Mouse (Mus musculus) hindbrain, embryonic 11.5 days (tissue): ENCODE measurements at regions not wholly inside any gene's neighbourhood (a gene's known extent, or its start where the extent isn't known, plus 50 kb on each side); places are given as distances from the start of the nearest gene placed in this dataset.

ENCODE experiments used
- ATAC-seq: fragments of 200-750 bp; cut with Nextera tagmentation; 2 replicates; pipeline ENCODE4 v1.8.0; 2017; ENCODE audit warnings: mild to moderate bottlenecking, moderate TSS enrichment, moderate library complexity; ENCODE audit not compliant: low FRiP score
- DNase-seq: peaks from one replicate; pipeline ENCODE4 v3.0.0-alpha.2; 2015; ENCODE audit warnings: low spot score
- H3K27ac ChIP-seq: fragments of 300-500 bp; sonication (generic); 2 replicates; pipeline ENCODE4 v1.5.1; 2014; ENCODE audit warnings: mild to moderate bottlenecking, low read depth, low read length
- H3K27me3 ChIP-seq: fragments of 300-500 bp; sonication (generic); 2 replicates; pipeline ENCODE4 v1.6.1; 2014; ENCODE audit warnings: mild to moderate bottlenecking, low read length, moderate library complexity, mixed read lengths; ENCODE audit not compliant: control insufficient read depth, insufficient read depth
- H3K36me3 ChIP-seq: fragments of 300-500 bp; sonication (generic); 2 replicates; pipeline ENCODE4 v1.6.1; 2014; ENCODE audit warnings: mild to moderate bottlenecking, low read length, moderate library complexity, mixed read lengths; ENCODE audit not compliant: control insufficient read depth, insufficient read depth
- H3K4me1 ChIP-seq: fragments of 300-500 bp; sonication (generic); replicated peaks from 2 replicates; pipeline ENCODE4 v1.6.1; 2014; ENCODE audit warnings: low read length, mixed read lengths; ENCODE audit not compliant: control insufficient read depth, insufficient read depth
- H3K4me2 ChIP-seq: fragments of 300-500 bp; sonication (generic); replicated peaks from 2 replicates; pipeline ENCODE4 v1.6.1; 2014; ENCODE audit warnings: mild to moderate bottlenecking, low read depth, low read length
- H3K4me3 ChIP-seq: fragments of 300-500 bp; sonication (generic); 2 replicates; pipeline ENCODE4 v1.5.1; 2014; ENCODE audit warnings: low read depth, low read length
- H3K9ac ChIP-seq: fragments of 300-500 bp; sonication (generic); 2 replicates; pipeline ENCODE4 v1.6.1; 2014; ENCODE audit warnings: low read depth, low read length
- H3K9me3 ChIP-seq: fragments of 300-500 bp; sonication (generic); 2 replicates; pipeline ENCODE4 v1.6.1; 2016; ENCODE audit warnings: low read length; ENCODE audit not compliant: control insufficient read depth
- WGBS: fragments of 180-500 bp; shearing (Covaris S2); extraction: QIAGEN DNeasy Blood & Tissue Kit; methylation state at CpG from one replicate; pipeline ENCODE4 v1.1.7; 2014; 5-methylcytosine and 5-hydroxymethylcytosine counted together

- no peak overlapping the region for H3K4me3 ChIP-seq
- H3K4me1 ChIP-seq: no peaks in the 10 kb centered on the region
- H3K4me2 ChIP-seq: no peak overlapping the region
- no peaks in the 10 kb centered on the region for H3K27me3 ChIP-seq
- H3K9ac ChIP-seq: no peak overlapping the region
- DNase-seq: no peak
- H3K36me3 ChIP-seq: no peaks in the 10 kb centered on the region
- 77% methylated on average over 6 of the region's 6 CpGs for WGBS
- no peaks in the 10 kb centered on the region for H3K9me3 ChIP-seq
- no peak overlapping the region for H3K27ac ChIP-seq
- ATAC-seq: no peak
These were observed 311.7 kb downstream of the Tmem132b start for GRCm38 (mm10) chr5:125843259-125843658.

- Histone ChIP-seq H3K4me1 (no peaks in the 10 kb centered on the region), H3K36me3 (no peaks in the 10 kb centered on the region), H3K27ac (no peak overlapping the region), H3K4me3 (no peak overlapping the region), H3K9ac (no peak overlapping the region), H3K9me3 (no peaks in the 10 kb centered on the region), H3K27me3 (no peaks in the 10 kb centered on the region), H3K4me2 (no peak overlapping the region)
- ATAC-seq (no peak), DNase-seq (no peak)
- 85% methylated on average over 7 of the region's 7 CpGs for WGBS
These were observed 318.1 kb downstream of the Tmem132b start for GRCm38 (mm10) chr5:125849722-125850121.

- ATAC-seq (no peak), DNase-seq (no peak)
- Histone ChIP-seq H3K36me3 (no peaks in the 10 kb centered on the region), H3K9me3 (no peaks in the 10 kb centered on the region), H3K9ac (no peak overlapping the region), H3K27me3 (no peaks in the 10 kb centered on the region), H3K4me1 (no peaks in the 10 kb centered on the region), H3K4me3 (no peak overlapping the region), H3K27ac (no peak overlapping the region), H3K4me2 (no peak overlapping the region)
- WGBS: 87% methylated on average over 9 of the region's 9 CpGs
These were observed 344.7 kb downstream of the Tmem132b start for GRCm38 (mm10) chr5:125876296-125876695.

- Histone ChIP-seq H3K27ac (no peak overlapping the region), H3K36me3 (no peaks in the 10 kb centered on the region), H3K27me3 (no peaks in the 10 kb centered on the region), H3K9ac (no peak overlapping the region), H3K4me1 (no peaks in the 10 kb centered on the region), H3K4me3 (no peak overlapping the region), H3K9me3 (no peaks in the 10 kb centered on the region), H3K4me2 (no peak overlapping the region)
- ATAC-seq (no peak), DNase-seq (no peak)
- 89% methylated on average over 2 of the region's 2 CpGs for WGBS
These were observed 357.3 kb downstream of the Tmem132b start for GRCm38 (mm10) chr5:125888840-125889239.

GRCm38 (mm10) chr5:125893864-125894263, 362.3 kb downstream of the Tmem132b start:
- DNase-seq: no peak
- H3K27me3 ChIP-seq: no peaks in the 10 kb centered on the region
- H3K4me1 ChIP-seq: no peaks in the 10 kb centered on the region
- no peaks in the 10 kb centered on the region for H3K36me3 ChIP-seq
- no peak overlapping the region for H3K27ac ChIP-seq
- H3K9ac ChIP-seq: no peak overlapping the region
- WGBS: 89% methylated on average over 6 of the region's 6 CpGs
- no peak overlapping the region for H3K4me2 ChIP-seq
- no peak for ATAC-seq
- no peak overlapping the region for H3K4me3 ChIP-seq
- no peaks in the 10 kb centered on the region for H3K9me3 ChIP-seq

GRCm38 (mm10) chr5:125902038-125902437, 370.5 kb downstream of the Tmem132b start:
- WGBS: 86% methylated on average over 4 of the region's 4 CpGs
- Histone ChIP-seq H3K27ac (no peak overlapping the region), H3K4me2 (no peak overlapping the region), H3K36me3 (no peaks in the 10 kb centered on the region), H3K4me1 (no peaks in the 10 kb centered on the region), H3K4me3 (no peak overlapping the region), H3K9ac (no peak overlapping the region), H3K9me3 (no peaks in the 10 kb centered on the region), H3K27me3 (no peaks in the 10 kb centered on the region)
- ATAC-seq (no peak), DNase-seq (no peak)

- ATAC-seq (no peak), DNase-seq (no peak)
- H3K27ac ChIP-seq: no peak overlapping the region
- no peaks in the 10 kb centered on the region for H3K9me3 ChIP-seq
- no peaks in the 10 kb centered on the region for H3K4me1 ChIP-seq
- H3K36me3 ChIP-seq: no peaks in the 10 kb centered on the region
- no peak overlapping the region for H3K4me2 ChIP-seq
- no peak overlapping the region for H3K4me3 ChIP-seq
- no peaks in the 10 kb centered on the region for H3K27me3 ChIP-seq
- H3K9ac ChIP-seq: no peak overlapping the region
- 87% methylated on average over 5 of the region's 5 CpGs for WGBS
These were observed 372.9 kb downstream of the Tmem132b start for GRCm38 (mm10) chr5:125904426-125904825.

GRCm38 (mm10) chr5:125907332-125907731, 375.8 kb downstream of the Tmem132b start:
- WGBS: 86% methylated on average over 4 of the region's 4 CpGs
- Histone ChIP-seq H3K27ac (no peak overlapping the region), H3K9ac (no peak overlapping the region), H3K9me3 (no peaks in the 10 kb centered on the region), H3K27me3 (no peaks in the 10 kb centered on the region), H3K36me3 (no peaks in the 10 kb centered on the region), H3K4me2 (no peak overlapping the region), H3K4me3 (no peak overlapping the region), H3K4me1 (no peaks in the 10 kb centered on the region)
- DNase-seq (no peak), ATAC-seq (no peak)

GRCm38 (mm10) chr5:125907909-125908308, 376.3 kb downstream of the Tmem132b start:
- H3K36me3 ChIP-seq: no peaks in the 10 kb centered on the region
- no peak overlapping the region for H3K4me2 ChIP-seq
- no peaks in the 10 kb centered on the region for H3K4me1 ChIP-seq
- H3K9ac ChIP-seq: no peak overlapping the region
- no peak for ATAC-seq
- no peak overlapping the region for H3K27ac ChIP-seq
- DNase-seq: no peak
- no peaks in the 10 kb centered on the region for H3K9me3 ChIP-seq
- H3K4me3 ChIP-seq: no peak overlapping the region
- 94% methylated on average over 5 of the region's 5 CpGs for WGBS
- no peaks in the 10 kb centered on the region for H3K27me3 ChIP-seq
